Mouse (Mus musculus) liver, embryonic 18 days (tissue): ENCODE results near the gene Qpct. TPM values are rescaled to one million over a fixed set of nuclear protein-coding genes. Genes with fewer than 3 reads are reported as not detected.

Source experiments
- polyA plus RNA-seq: library from polyadenylated mRNA; depleted of rRNA; stranded (reverse); fragments of >200 nt; gene quantifications from 2 replicates; pipeline ENCODE4 v1.2.3, GENCODE M21; 2012; rRNA removed

The Qpct gene
- 31.7 and 33.5 TPM in 2 replicates for polyA plus RNA-seq

DNA sequence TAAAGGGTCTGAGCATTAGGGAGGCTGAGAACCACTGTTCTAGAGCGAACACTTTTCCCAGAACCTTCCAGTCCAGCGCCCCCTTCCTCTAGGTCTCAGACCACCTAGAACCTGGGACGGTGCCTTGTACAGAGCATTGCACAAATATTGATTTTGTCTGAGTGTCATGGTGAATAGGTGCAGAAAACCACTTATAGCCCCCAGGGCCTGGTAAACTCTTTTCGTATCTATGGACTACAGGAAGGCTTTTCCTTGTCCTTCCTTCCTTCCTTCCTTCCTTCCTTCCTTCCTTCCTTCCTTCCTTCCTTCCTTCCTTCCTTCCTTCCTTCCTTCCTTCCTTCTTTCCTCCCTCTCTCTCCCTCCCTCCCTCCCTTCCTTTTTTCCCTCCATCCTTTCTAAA is at the start of gene Qpct:
Gene Qpct (plus strand): TSS at position 301 of the 400 bp plus-strand sequence.

DNA sequence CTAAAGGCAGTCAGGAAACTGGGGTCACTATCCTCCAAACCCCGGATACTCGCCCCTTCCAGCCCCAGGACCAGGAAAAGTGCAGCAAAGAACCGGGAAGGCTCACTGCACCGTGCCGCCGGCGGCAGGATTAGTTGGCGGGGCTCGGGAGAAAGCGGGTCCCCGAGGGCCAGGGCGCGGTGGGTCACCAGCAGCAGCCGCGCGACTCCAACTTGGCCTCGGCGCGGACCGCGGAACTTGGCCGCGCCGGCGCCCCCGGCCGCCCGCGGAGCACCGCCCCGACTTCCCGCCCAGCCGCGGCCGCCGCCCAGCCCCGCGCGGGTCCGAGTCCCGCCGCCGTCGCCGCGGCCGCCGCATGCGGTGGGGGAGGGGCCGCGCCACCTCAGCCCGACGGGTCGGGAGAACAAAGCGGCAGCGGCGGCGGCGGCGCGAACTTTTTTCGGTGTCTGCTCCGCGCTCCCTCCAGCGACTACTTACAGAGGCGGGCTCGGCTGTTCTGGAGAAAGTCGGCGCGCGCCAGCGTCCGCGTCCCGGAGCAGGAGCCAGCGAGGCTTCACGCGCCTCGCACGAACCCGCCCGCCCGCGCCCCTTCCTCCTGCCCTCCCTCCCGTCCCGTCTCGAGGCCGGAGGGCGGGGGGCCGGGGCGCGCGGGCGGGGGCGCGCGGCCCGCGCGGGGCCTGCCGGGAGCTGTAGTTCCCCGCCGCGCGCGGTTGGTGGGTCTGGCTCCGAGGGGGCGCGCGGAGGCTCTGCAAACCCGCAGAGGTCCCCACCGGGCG is 31.3 kb upstream of the Qpct start, which contains the start of gene Prkd3:
Gene Prkd3 (minus strand): TSS at position 609 of the 776 bp plus-strand sequence.

Other genes starting within 250 kb of the Qpct start
- gene Heatr5b, start 216.5 kb upstream of the Qpct start, polyA plus RNA-seq, result 5.8 and 6.4 TPM in 2 replicates
- 6.8 and 7.4 TPM in 2 replicates for gene Gpatch11, start 216.3 kb upstream of the Qpct start, polyA plus RNA-seq
- gene Eif2ak2, start 169.3 kb upstream of the Qpct start, polyA plus RNA-seq, result 6.8 and 7.7 TPM in 2 replicates
- not detected in 2 replicates for gene Sult6b1, start 144.9 kb upstream of the Qpct start, polyA plus RNA-seq
- gene Cebpzos, start 135.4 kb upstream of the Qpct start, polyA plus RNA-seq, result 18.0 and 18.1 TPM in 2 replicates
- gene Cebpz, start 114.8 kb upstream of the Qpct start, polyA plus RNA-seq, result 7.0 and 7.6 TPM in 2 replicates
- 10.2 and 11.4 TPM in 2 replicates for gene Ndufaf7, start 114.8 kb upstream of the Qpct start, polyA plus RNA-seq
- gene Prkd3, start 31.1 kb upstream of the Qpct start, polyA plus RNA-seq, result 10.1 and 10.9 TPM in 2 replicates